In the genomic region with DNA sequence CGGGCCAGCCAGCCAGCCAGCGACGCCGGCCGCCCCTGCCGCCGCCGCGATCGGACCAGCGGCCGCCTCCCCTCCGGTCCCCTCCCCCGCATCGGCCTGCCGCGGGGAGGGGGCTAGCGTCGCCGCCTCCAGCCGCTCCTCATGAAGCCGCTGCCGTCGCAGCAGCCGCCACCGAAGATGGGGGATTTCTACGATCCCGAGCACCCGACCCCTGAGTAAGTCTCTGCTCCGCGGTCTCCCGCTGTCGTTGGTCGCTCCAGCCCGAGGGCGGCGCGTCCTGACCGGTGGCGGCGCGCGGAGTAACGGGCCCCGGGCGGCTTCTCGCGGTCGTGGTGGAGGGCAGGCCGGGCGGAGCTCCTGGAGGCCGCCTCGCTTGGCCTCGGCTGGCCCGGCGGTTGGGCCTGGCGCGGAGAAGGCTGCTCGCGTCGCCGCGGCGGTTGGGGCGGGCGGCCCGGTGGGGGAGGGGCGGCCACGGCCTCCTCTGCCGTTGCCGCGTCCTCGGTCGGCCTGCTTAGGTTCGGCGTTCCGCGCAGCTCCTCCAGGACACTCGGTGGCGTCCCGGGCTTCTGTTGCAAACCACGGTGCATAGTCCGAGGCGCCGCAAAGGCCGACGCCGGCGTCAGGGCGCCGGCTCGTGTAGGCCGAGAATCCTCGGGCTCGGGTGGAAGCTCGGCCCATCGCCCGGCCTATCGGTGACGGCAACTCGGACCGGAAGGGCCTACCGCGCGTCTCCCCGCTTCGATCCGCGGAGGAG, we compare ENCODE assay signal across 7 mouse cellular contexts. TPM values are rescaled to one million over a fixed set of nuclear protein-coding genes. Genes with fewer than 3 reads are reported as not detected.
DNase-seq lines count a peak whose midpoint lies in the region; ATAC-seq and TF ChIP-seq lines count a peak whose summit lies in the region.

A gene (plus strand): TSS at position 60 of the 754 bp plus-strand sequence.

- H3K36me3 ChIP-seq in megakaryocyte, embryonic 14.5 days (replicated peaks; ENCODE audit: low read length): peaks cover 34% of the 10 kb centered on the region

- no peaks in the 10 kb centered on the region for H3K9me3 ChIP-seq in megakaryocyte, embryonic 14.5 days

- intact Hi-C loops in gastrocnemius, postnatal 14 days (cut with DNase I; ENCODE audit: low total_unique reads): loop anchor here (5.0 to 10.0 kb wide), 2 partner anchors 58 to 120 kb away; a partner anchor contains a TSS

- peak within 1 kb of the TSS; percentile 95 for H3K4me3 ChIP-seq in cortical plate, adult 2 months (ENCODE audit: insufficient read depth, low read length)
- peak within 1 kb of the TSS; percentile 96 for H3K4me3 ChIP-seq in megakaryocyte, embryonic 14.5 days (replicated peaks)

- TF ChIP-seq POLR2A in cortical plate, adult 2 months (IDR thresholded peaks at IDR 0.05; ENCODE audit: extremely low read depth, insufficient read depth, low read length): no peak

- peak; percentile 54 for ATAC-seq in inflammation-experienced regulatory T-cells, adult 6 months

- peaks cover 6% of the 10 kb centered on the region for H3K4me1 ChIP-seq in cortical plate, adult 2 months (ENCODE audit: control insufficient read depth, insufficient read depth, low read length)
- H3K4me1 ChIP-seq in megakaryocyte, embryonic 14.5 days: peaks cover 55% of the 10 kb centered on the region

- TF ChIP-seq CTCF in cortical plate, adult 2 months (IDR thresholded peaks at IDR 0.05; ENCODE audit: extremely low read depth, insufficient read depth, low read length): no peak

- H3K27me3 ChIP-seq in megakaryocyte, embryonic 14.5 days (replicated peaks): no peaks in the 10 kb centered on the region

- DNase-seq in adrenal gland, adult 2 months: peak; percentile 86
- peak; percentile 77 for DNase-seq in gastrocnemius, postnatal 14 days
- peak; percentile 18 to 47 for DNase-seq in left cerebral cortex, adult 9 months (ENCODE audit: low spot score in 2 of 2)
- peak; percentile 66 for DNase-seq in right cerebral cortex, postnatal 4 days

- H3K27ac ChIP-seq in cortical plate, adult 2 months (ENCODE audit: insufficient read depth, low read length): peak within 1 kb of the TSS; percentile 100

RNA-seq across cellular contexts. Expression of the gene that starts here (rescaled TPM):
- total RNA-seq in adrenal gland, adult 2 months (2021): 10 to 100 TPM; 49.1 to 75.8 TPM
- 23.3 and 25.9 TPM in 2 replicates for polyA plus RNA-seq in adrenal gland, adult 2 months (2012; rRNA removed)
- polyA plus RNA-seq in cortical plate, adult 2 months (2012; rRNA removed): 64.8 and 64.9 TPM in 2 replicates
- total RNA-seq in gastrocnemius, postnatal 14 days (2021): 10 to 100 TPM; 31.1 to 33.9 TPM
- polyA plus RNA-seq in inflammation-experienced regulatory T-cells, adult 6 months (2017; shearing (Covaris generic)): 10 to 100 TPM; 33.9 to 60.5 (median 44.9) TPM
- polyA plus RNA-seq in megakaryocyte, embryonic 14.5 days (2012; ENCODE audit: insufficient read depth, low replicate concordance): 0.95 and 4.6 TPM in 2 replicates

Comparison
In these comparisons a context has a peak if more than half of its experiments do, and no peak if none do; other contexts are left out.
1. Peak in every context shown above with its lines: DNase-seq, ATAC-seq, H3K4me3 ChIP-seq and H3K27ac ChIP-seq.
2. DNase-seq: peak in every context shown above with its lines; median percentile 86 in adrenal gland, adult 2 months; 77 in gastrocnemius, postnatal 14 days; 66 in right cerebral cortex, postnatal 4 days; 32 in left cerebral cortex, adult 9 months.